Mouse (Mus musculus): ENCODE measurements around the gene Oxsm.

- TF ChIP-seq CTCF (IDR thresholded peaks at IDR 0.05; ENCODE audit: insufficient read depth, low read depth, low read length), result no peak
- no peak for TF ChIP-seq POLR2A (IDR thresholded peaks at IDR 0.05; ENCODE audit: insufficient read depth, low read depth, low read length)
These were observed 12.3 kb upstream of the Oxsm start for GRCm38 (mm10) chr14:16261869-16262268.

Data from olfactory bulb, adult 2 months (tissue).